Mouse (Mus musculus) CH12.LX (cell line): ENCODE results near the gene D2hgdh.

Source experiments
- CHD2 ChIP-seq: IDR thresholded peaks from 2 replicates; pipeline ENCODE4 v1.6.1; 2011; ENCODE audit warnings: low read length, improper control_type of control experiment
- CTCF ChIP-seq, 2 experiments: IDR thresholded peaks in 1 of 2; conservative IDR thresholded peaks in 1 of 2; 2 replicates each; pipeline ENCODE4 v1.5.1; 2011 to 2012; ENCODE audit warnings: low read depth in 2 of 2, low read length in 2 of 2, improper control_type of control experiment in 1 of 2, inconsistent platforms in 1 of 2, mild to moderate bottlenecking in 1 of 2, moderate library complexity in 1 of 2
- EP300 ChIP-seq: IDR thresholded peaks from 2 replicates; pipeline ENCODE4 v1.6.1; 2011; ENCODE audit warnings: low read length, improper control_type of control experiment
- ETS1 ChIP-seq: conservative IDR thresholded peaks from 2 replicates; pipeline ENCODE4 v1.6.1; 2012; ENCODE audit warnings: low read depth, mild to moderate bottlenecking, inconsistent platforms, low read length, improper control_type of control experiment, moderate library complexity
- MAX ChIP-seq: IDR thresholded peaks from 2 replicates; pipeline ENCODE4 v1.6.1; 2011; ENCODE audit warnings: low read length, improper control_type of control experiment
- MAZ ChIP-seq: IDR thresholded peaks from 2 replicates; pipeline ENCODE4 v1.6.1; 2012; ENCODE audit warnings: low read depth, mild to moderate bottlenecking, inconsistent platforms, low read length, improper control_type of control experiment, moderate library complexity
- POLR2A ChIP-seq: IDR thresholded peaks from 2 replicates; pipeline ENCODE4 v1.6.1; 2011; ENCODE audit warnings: low read depth, mild to moderate bottlenecking, improper control_type of control experiment, low read length
- SMC3 ChIP-seq: IDR thresholded peaks from 2 replicates; pipeline ENCODE4 v1.6.1; 2011; ENCODE audit warnings: low read depth, low read length, improper control_type of control experiment
- UBTF ChIP-seq: IDR thresholded peaks from 2 replicates; pipeline ENCODE4 v1.6.1; 2012; ENCODE audit warnings: low read depth, mild to moderate bottlenecking, inconsistent platforms, low read length, improper control_type of control experiment, moderate library complexity
- USF2 ChIP-seq: conservative IDR thresholded peaks from 2 replicates; pipeline ENCODE4 v1.6.1; 2011; ENCODE audit warnings: low read depth, low read length, improper control_type of control experiment
- ZKSCAN1 ChIP-seq: IDR thresholded peaks from 2 replicates; pipeline ENCODE4 v1.6.1; 2012; ENCODE audit warnings: low read depth, inconsistent platforms, low read length, improper control_type of control experiment, borderline replicate concordance

DNA sequence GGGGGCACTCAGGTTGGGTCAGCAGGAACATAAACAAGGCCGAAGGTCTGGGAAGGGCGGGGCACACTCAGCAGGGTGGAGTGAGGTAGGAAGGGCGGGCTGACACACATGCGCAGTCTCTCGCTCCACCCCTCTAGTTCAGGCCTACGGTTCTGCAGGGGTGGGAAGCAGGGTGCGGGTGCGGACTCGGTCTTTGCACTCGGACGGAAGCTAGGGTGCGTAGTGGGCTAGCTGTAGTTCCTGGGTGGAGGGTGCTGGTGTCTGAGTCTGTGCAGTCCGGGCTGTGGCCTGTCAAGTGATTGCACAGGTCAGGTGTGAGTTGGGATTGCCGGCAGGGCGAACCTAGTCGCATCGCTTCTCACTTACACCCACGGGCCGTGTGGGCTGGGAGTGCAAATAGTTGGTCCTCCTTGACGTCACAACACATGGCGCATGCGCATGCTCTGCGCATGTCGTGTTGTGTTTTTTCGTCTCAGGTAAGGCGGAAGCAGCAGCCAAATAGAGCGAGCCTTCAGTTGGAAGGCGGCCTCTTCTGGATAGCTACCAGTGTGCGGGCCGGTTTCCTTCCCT, 481 bp downstream of the D2hgdh start:
- peak; percentile 27; the same call in 1 of the 2 replicates for TF ChIP-seq CHD2
- TF ChIP-seq CTCF (conservative IDR thresholded peaks at IDR 0.05 in 1 of 2, IDR thresholded peaks at IDR 0.05 in 1 of 2; ENCODE audit: low read depth in 2 of 2, low read length in 2 of 2) = no peak
- TF ChIP-seq ETS1 = no peak; the same call in none of the 2 replicates
- TF ChIP-seq MAX = peak; percentile 92
- no peak for TF ChIP-seq USF2
- no peak for TF ChIP-seq EP300
- TF ChIP-seq POLR2A = peak; percentile 94
- no peak for TF ChIP-seq ZKSCAN1
- TF ChIP-seq UBTF = no peak
- TF ChIP-seq SMC3 = no peak
- peak; percentile 92 for TF ChIP-seq MAZ
